Comparison of ENCODE assay signal across 19 mouse cellular contexts in the genomic region with DNA sequence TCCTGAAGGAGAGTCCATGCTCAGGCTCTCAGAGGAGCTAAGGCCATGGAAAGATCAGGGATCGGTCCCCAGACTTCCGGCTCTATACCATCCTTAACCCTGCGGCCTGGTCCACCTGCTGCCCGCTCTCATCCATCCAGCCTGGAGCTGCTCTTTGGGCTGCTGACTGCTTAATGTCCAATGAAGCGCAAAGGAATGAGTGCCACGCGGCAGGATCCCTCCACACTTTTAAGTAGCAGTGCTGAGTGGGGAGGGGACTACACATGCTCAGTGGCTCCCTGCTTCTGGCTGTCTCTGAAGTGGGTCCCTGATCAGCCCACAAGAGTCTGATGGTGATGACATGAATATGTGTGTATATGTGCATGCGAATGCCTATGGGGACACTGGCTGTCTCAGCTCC. TPM values are rescaled to one million over a fixed set of nuclear protein-coding genes. Genes with fewer than 3 reads are reported as not detected.
"Had no signal": no experiment of that assay in that cellular context is flagged by ENCODE, and none has a peak within 500 bp of the region (broad histone marks: within the 10 kb centered on the region; RNA-seq: fewer than 3 reads in every experiment).

A gene (minus strand): TSS at position 202 of the 400 bp plus-strand sequence.

- H3K9me3 ChIP-seq: intestine, embryonic 15.5 days; liver, embryonic 13.5 days had no signal

- H3K4me1 ChIP-seq: intestine, embryonic 15.5 days; liver, embryonic 13.5 days had no signal

- DNase-seq: kidney, adult 18-20 months; layer of hippocampus, postnatal 36 days; liver, embryonic 13.5 days; lung, adult 2 months; lung, postnatal 14 days; lung, postnatal 4 days; midbrain, embryonic 14.5 days; right cerebral cortex, postnatal 25 days; thymus, adult 18-20 months; thymus, postnatal 36 days had no signal

- H3K4me3 ChIP-seq: intestine, embryonic 15.5 days; left cerebral cortex, adult 2 months; liver, embryonic 13.5 days had no signal

- ATAC-seq: intestine, embryonic 15.5 days had no signal

- H3K9ac ChIP-seq: intestine, embryonic 15.5 days; liver, embryonic 13.5 days had no signal

- H3K4me2 ChIP-seq: intestine, embryonic 15.5 days; liver, embryonic 13.5 days; midbrain, embryonic 11.5 days had no signal

- H3K36me3 ChIP-seq: intestine, embryonic 15.5 days; liver, embryonic 13.5 days had no signal

- H3K27me3 ChIP-seq: intestine, embryonic 15.5 days had no signal

- H3K27ac ChIP-seq: intestine, embryonic 15.5 days; left cerebral cortex, adult 2 months; liver, embryonic 13.5 days had no signal

RNA-seq across cellular contexts. Expression of the gene that starts here (rescaled TPM):
- polyA plus RNA-seq: intestine, embryonic 15.5 days; limb, embryonic 11.5 days; liver, adult 2 months; liver, embryonic 13.5 days; lung, adult 2 months; midbrain, embryonic 11.5 days; midbrain, embryonic 14.5 days; neural tube, embryonic 11.5 days; neural tube, embryonic 14.5 days; spleen, adult 2 months; urinary bladder, adult 2 months had no signal
